Mouse (Mus musculus): ENCODE results near the gene Cd209a.

DNA sequence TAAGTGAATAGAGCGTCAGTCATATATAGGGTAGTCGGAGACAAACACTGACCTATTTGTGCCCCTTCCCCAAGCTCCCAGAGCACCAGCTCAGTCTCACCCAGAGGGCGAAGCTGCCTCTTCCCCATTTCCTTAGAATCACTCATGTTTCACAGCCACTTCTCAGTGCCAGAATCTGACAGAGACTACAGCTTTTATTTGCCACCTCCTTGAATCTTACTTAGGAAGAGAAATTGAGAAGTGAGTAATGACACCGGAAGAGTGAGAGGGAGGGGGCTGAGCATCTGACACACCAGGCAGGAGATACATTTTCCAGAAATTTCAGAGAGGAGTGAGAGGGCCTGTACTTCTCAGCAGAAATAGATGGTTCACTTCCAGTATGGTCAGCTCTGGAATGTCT, at the start of gene Cd209a:
- TF ChIP-seq CTCF (IDR thresholded peaks at IDR 0.05; ENCODE audit: low read depth, low read length) (no peak), GATA1 (IDR thresholded peaks at IDR 0.05; ENCODE audit: borderline replicate concordance, low read length) (no peak), TAL1 (conservative IDR thresholded peaks at IDR 0.05; ENCODE audit: low read depth, low read length) (no peak)
